Mouse (Mus musculus): ENCODE data around the gene Rnf150.

Rnf150 gene

GRCm38 (mm10) chr8:83028211-83028610 lies 165.1 kb downstream of the Rnf150 start:
- peak in 1 of 2 experiments; percentile 10 for DNase-seq

- DNase-seq, result no peak
Observed at GRCm38 (mm10) chr8:83032800-83033199, 169.6 kb downstream of the Rnf150 start.

- no peak for DNase-seq
Observed at GRCm38 (mm10) chr8:83035141-83035540, 172.0 kb downstream of the Rnf150 start.

- no peak for DNase-seq
Observed at GRCm38 (mm10) chr8:83036521-83037166, 173.5 kb downstream of the Rnf150 start.

- DNase-seq, result no peak
Observed at GRCm38 (mm10) chr8:83037321-83037720, 174.2 kb downstream of the Rnf150 start.

GRCm38 (mm10) chr8:83038575-83038974 lies 175.4 kb downstream of the Rnf150 start:
- DNase-seq, result peak in 1 of 2 experiments; percentile 67

- DNase-seq, result no peak
Observed at GRCm38 (mm10) chr8:83041440-83041839, 178.3 kb downstream of the Rnf150 start.

- no peak for DNase-seq
Observed at GRCm38 (mm10) chr8:83046912-83047311, 183.8 kb downstream of the Rnf150 start.

- DNase-seq, result no peak
Observed at GRCm38 (mm10) chr8:83048527-83048926, 185.4 kb downstream of the Rnf150 start.

GRCm38 (mm10) chr8:83049171-83049601 lies 186.0 kb downstream of the Rnf150 start:
- no peak for DNase-seq

GRCm38 (mm10) chr8:83049616-83050015 lies 186.5 kb downstream of the Rnf150 start:
- no peak for DNase-seq

GRCm38 (mm10) chr8:83052896-83053295 lies 189.7 kb downstream of the Rnf150 start:
- DNase-seq, result no peak

- DNase-seq, result no peak
Observed at GRCm38 (mm10) chr8:83054801-83055200, 191.6 kb downstream of the Rnf150 start.

GRCm38 (mm10) chr8:83058951-83059350 lies 195.8 kb downstream of the Rnf150 start:
- no peak for DNase-seq

GRCm38 (mm10) chr8:83060076-83060475 lies 196.9 kb downstream of the Rnf150 start:
- DNase-seq, result no peak

- no peak for DNase-seq
Observed at GRCm38 (mm10) chr8:83061257-83061656, 198.1 kb downstream of the Rnf150 start.

GRCm38 (mm10) chr8:83061873-83062272 lies 198.7 kb downstream of the Rnf150 start:
- DNase-seq, result no peak

GRCm38 (mm10) chr8:83062276-83062675 lies 199.1 kb downstream of the Rnf150 start:
- no peak for DNase-seq

- DNase-seq, result no peak
Observed at GRCm38 (mm10) chr8:83064096-83064495, 200.9 kb downstream of the Rnf150 start.

- DNase-seq, result no peak
Observed at GRCm38 (mm10) chr8:83066076-83066475, 202.9 kb downstream of the Rnf150 start.

- no peak for DNase-seq
Observed at GRCm38 (mm10) chr8:83066846-83067245, 203.7 kb downstream of the Rnf150 start.

GRCm38 (mm10) chr8:83067906-83068305 lies 204.8 kb downstream of the Rnf150 start:
- DNase-seq, result no peak

- no peak for DNase-seq
Observed at GRCm38 (mm10) chr8:83074248-83074647, 211.1 kb downstream of the Rnf150 start.

GRCm38 (mm10) chr8:83076621-83077020 lies 213.5 kb downstream of the Rnf150 start:
- DNase-seq, result no peak

- no peak for DNase-seq
Observed at GRCm38 (mm10) chr8:83077329-83077728, 214.2 kb downstream of the Rnf150 start.
